Mouse (Mus musculus) left cerebral cortex, postnatal 14 days (tissue): ENCODE results near the gene Sppl2a. TPM values are rescaled to one million over a fixed set of nuclear protein-coding genes. Genes with fewer than 3 reads are reported as not detected.
A peak's percentile ranks its signal among the peaks of the same experiment; 100 is the strongest.
"Not testable (repeated sequence)": the region's sequence is repeated elsewhere in the genome, so short reads cannot be mapped to it uniquely, and the experiment has no call there.

Experiments used
- DNase-seq, 2 experiments: peaks; one replicate each; pipeline ENCODE4 v3.0.0; 2021 to 2022; ENCODE audit warnings: low spot score in 2 of 2, mixed read lengths in 1 of 2
- intact Hi-C: fragments of 180-260 bp; cut with DNase I; formaldehyde crosslinking; loops from one replicate; pipeline ENCODE4 v1.15.1; 2025
- long read RNA-seq, 2 experiments: library from polyadenylated mRNA; stranded (forward); transcript quantifications; one replicate each; pipeline ENCODE4 v2.0.0; 2021
- total RNA-seq, 2 experiments: library from RNA; stranded (reverse); gene quantifications; 2 replicates each; pipeline ENCODE4 v1.2.3; 2021

The Sppl2a gene
- 10 to 100 TPM; 28.8 to 29.9 TPM for total RNA-seq
- long read RNA-seq, experiment 1, full-length matches to known transcripts, result 3 of 5 reads
- long read RNA-seq, experiment 1, partial matches to known transcripts, result 2 of 5 reads
- long read RNA-seq, experiment 1, other reads (novel, unspliced or antisense), result 0 of 5 reads
- long read RNA-seq, experiment 2, full-length matches to known transcripts, result 2 of 5 reads
- long read RNA-seq, experiment 2, partial matches to known transcripts, result 0 of 5 reads
- long read RNA-seq, experiment 2, other reads (novel, unspliced or antisense), result 3 of 5 reads

DNA sequence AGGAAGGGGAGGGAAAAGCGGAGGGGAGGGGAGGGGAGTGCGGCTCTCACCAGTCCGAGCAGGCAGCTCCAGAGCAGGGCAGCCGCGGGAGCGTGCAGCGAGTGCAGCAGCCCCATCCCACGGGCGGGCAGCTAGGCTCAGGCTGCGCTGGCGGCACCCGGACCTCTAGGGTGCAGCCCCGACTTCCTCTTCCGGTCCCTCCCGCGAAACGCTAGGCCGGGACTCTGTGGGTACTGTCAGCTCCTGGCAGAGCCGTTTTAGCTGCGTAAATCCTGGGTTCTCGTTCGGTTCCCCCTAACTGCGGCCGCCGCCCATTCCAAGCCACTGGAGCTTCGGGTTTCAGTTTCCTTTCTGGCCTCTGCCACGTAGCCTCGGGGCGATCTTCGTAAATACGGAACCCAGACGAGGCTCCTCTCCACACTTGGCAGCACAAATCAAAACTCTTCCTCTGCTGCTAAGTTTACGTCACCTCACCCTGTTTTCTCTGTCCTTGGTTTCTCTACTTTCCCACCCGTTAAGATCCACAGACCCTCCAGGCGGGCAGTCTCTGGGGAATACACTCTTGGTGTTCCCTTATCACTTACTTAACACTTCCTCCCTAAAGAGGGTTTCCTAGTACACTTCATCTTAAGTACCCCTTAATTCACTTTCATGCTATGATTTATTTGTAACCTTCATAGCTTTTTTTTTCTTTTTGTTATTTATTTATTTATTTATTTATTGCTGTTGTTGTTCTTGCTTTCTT lies at the start of gene Sppl2a:
Sppl2a (minus strand) TSS at position 339 of the 745 bp plus-strand sequence.
- DNase-seq, result peak; percentile 85 to 91
- intact Hi-C loops, result loop anchor here (2.0 kb wide), 1 partner anchor 64 kb away; no protein-coding TSS in a partner anchor

GRCm38 (mm10) chr2:126977428-126977827 lies 44.4 kb upstream of the Sppl2a start:
- DNase-seq, result no peak
- intact Hi-C loops, result no loop called here

DNA sequence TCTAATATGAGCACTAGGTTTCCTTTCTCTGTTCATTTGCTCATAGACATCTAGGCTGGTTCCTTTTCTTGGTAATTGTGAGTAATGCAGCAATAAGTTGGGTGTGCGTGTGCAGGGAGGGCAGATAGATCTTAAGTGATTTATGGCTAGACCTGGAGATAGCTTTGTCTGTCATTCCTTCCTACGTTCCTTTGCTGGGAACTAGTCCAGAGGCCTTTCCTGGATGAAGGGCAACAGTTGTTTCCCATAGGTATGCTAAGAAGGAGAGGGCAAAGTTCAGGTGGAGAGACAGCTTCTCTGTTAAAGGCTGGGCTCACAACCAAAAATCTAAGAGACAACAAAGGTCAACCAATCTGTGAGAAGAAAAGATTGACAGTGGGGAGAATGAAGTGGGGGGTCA lies 28.7 kb upstream of the Sppl2a start:
- DNase-seq, result no peak
- intact Hi-C loops, result no loop called here

- intact Hi-C loops, result no loop called here
- DNase-seq, result no peak
Observed at GRCm38 (mm10) chr2:126955671-126956070, 22.6 kb upstream of the Sppl2a start.

DNA sequence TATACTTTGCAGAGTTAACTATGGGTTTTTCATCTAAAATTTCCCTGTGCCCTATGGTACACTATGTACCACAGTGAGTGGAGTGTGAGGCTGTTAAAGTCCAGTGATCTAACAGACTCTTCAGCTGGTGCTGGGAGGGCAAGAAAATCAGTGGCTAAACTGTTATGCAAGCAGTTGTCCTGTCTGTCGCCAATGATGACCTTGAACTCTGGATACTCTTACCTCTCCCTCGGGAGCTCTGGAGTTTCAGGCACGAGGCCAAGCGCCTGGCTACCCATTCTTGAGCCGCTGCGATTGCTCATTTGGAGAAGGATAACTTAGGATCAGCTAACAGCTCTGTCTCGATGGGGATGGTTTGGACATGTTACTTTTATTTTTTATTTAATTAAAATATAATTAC lies 18.1 kb upstream of the Sppl2a start:
- no peak for DNase-seq
- intact Hi-C loops, result no loop called here

- intact Hi-C loops, result no loop called here
Observed at GRCm38 (mm10) chr2:126950453-126950852, 17.4 kb upstream of the Sppl2a start.

DNA sequence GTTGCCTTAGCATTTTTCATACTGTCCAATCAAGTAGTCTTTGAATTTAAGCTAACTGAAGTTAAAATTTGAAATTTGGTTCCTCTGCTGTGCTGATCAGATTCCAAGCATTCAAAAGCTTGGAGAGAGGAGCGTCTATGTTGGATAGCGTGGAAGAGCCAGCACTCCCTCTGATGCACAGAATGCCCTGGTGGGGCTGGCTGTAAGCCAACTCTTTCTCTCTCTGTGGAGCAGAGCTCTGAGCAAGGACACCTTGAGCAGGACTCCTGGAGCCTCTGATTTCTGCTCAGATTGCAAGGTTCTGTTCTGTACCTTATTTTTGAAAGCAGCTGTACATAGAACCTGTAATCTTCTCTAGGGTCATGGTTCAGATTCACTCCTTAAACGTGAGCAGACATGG lies 16.8 kb upstream of the Sppl2a start:
- intact Hi-C loops, result no loop called here
- DNase-seq, result no peak

More at GRCm38 (mm10) chr2:126950453-126950852, 17.4 kb upstream of the Sppl2a start:
- no peak for DNase-seq

GRCm38 (mm10) chr2:126949297-126949696 lies 16.3 kb upstream of the Sppl2a start:
- intact Hi-C loops, DNase-seq: not testable (repeated sequence)

GRCm38 (mm10) chr2:126948231-126948630 lies 15.2 kb upstream of the Sppl2a start:
- intact Hi-C loops, result no loop called here
- no peak for DNase-seq

GRCm38 (mm10) chr2:126947646-126948045 lies 14.6 kb upstream of the Sppl2a start:
- no peak for DNase-seq
- intact Hi-C loops, result no loop called here

- intact Hi-C loops, result no loop called here
- no peak for DNase-seq
Observed at GRCm38 (mm10) chr2:126943211-126943610, 10.2 kb upstream of the Sppl2a start.

DNA sequence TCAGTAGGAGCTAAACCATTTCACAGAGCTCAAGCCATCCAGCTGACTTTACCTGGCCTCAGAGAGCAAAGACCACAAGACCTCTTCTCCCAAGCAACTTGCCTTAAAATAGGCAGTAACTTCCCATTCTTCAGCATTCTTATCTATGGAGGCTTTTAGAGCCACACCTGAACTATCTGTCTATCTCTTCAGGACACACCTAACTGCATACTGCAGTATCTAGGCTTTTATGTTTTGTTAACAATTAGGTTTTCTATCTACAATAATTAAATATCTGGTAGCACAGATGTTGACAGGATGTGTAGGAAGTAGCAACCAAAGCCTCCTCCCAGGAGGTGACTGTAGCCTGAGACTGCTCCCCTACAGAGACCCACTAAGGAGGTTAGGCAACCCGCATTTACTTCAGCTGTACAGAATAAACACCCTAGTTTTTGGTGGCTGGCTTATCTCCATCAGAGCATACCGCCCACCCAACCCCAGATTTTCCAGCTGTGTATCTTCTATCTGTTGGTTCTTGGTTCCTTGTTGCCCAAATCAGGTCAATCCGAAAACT lies 7.4 kb upstream of the Sppl2a start:
- no peak for DNase-seq
- intact Hi-C loops, result no loop called here

DNA sequence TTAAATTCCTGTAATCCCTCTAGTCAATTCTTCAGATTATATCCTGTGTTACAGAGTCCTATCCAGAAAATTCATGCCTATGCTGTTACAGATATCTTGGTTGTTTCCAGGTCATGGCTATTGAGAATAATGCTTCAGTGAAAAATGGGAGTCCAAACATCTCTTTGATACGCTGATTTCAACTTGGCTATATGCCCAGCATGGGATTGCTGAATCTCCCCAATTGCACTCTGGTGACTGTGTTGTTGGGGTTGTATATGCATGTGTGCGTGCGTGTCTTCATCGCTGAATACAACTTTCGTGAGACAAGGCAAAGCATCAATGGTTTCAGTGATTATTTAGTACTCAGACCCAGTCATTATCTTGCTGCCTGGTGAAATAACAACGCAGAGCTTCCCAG lies 5.0 kb upstream of the Sppl2a start:
- intact Hi-C loops, result no loop called here
- no peak for DNase-seq

GRCm38 (mm10) chr2:126933921-126934320 lies 886 bp upstream of the Sppl2a start:
- intact Hi-C loops, result loop anchor here (2.0 kb wide), 1 partner anchor 63 kb away; no protein-coding TSS in a partner anchor

DNA sequence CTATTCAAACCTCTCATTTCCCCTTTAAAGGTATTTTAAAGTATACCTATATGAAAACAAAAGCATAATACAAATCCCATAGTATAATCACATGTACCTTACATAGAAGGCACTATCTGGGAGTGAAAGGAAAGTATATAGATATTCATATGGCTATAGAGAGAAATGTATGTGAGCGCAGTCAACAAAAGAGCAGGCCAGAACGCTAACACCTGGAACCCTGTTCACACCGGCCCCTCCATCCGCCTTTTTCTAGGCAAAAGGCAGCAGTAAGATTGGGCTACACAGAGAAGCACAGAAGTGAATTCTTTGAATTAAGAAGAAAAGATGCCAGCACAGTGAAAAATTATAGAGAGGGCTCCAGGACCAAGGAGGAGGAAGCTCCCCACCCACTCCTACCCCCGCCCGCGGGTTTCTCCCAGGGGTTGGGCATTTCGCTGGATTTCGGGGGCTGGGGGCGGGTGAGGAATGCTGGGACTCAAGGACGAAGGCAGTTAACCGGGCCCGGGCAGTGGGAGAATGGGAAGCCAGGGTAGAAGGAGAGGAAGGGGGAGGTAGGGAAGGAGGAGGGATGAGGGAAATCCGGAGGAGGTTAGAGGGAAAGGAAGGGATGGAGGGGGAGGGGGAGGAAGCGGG lies 656 bp downstream of the Sppl2a start:
- no peak for DNase-seq
- intact Hi-C loops, result loop anchor here (2.0 kb wide), 1 partner anchor 64 kb away; no protein-coding TSS in a partner anchor

More at GRCm38 (mm10) chr2:126933921-126934320, 886 bp upstream of the Sppl2a start:
- no peak for DNase-seq

DNA sequence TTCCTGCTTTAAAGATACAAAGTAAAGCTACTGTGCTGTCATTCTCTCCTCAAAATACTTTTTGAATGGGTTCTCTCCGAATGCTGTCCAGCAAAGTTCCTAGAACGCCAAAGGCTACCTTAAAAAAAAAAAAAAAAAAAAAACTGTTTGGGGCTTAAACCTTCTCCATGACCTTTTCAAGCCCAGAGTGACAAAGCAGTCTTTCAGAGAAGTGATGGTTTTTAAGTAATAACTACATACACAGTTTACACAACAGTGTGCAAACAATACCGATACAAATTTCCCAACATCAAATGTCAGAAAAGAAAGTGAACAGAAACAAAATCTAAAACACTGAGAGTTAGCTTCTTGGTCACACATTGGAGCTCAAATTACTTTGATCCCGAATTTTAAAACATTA lies 1.3 kb downstream of the Sppl2a start:
- intact Hi-C loops, result loop anchor here (2.0 kb wide), 1 partner anchor 65 kb away; no protein-coding TSS in a partner anchor

DNA sequence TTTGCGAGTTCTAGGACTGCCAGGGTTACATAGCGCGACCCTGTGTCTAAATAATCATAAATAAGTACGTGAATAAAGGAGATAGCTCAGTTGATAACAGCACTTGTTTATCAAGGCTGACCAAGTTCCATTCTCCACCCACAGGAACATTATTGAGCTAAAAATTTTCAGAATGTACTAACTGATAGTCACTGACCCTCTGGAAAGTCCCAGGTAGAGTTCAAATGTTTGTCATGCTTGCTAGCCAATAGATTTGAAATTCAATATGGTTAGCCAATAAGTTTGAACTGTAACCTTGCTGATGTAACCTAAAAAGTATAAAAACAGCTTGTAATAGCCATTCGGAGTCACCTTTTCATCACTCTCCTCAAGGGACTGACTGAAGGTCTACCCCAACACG lies 4.4 kb downstream of the Sppl2a start:
- intact Hi-C loops, result no loop called here
- DNase-seq, result no peak

More for the DNA sequence above, 1.3 kb downstream of the Sppl2a start:
- DNase-seq, result no peak

DNA sequence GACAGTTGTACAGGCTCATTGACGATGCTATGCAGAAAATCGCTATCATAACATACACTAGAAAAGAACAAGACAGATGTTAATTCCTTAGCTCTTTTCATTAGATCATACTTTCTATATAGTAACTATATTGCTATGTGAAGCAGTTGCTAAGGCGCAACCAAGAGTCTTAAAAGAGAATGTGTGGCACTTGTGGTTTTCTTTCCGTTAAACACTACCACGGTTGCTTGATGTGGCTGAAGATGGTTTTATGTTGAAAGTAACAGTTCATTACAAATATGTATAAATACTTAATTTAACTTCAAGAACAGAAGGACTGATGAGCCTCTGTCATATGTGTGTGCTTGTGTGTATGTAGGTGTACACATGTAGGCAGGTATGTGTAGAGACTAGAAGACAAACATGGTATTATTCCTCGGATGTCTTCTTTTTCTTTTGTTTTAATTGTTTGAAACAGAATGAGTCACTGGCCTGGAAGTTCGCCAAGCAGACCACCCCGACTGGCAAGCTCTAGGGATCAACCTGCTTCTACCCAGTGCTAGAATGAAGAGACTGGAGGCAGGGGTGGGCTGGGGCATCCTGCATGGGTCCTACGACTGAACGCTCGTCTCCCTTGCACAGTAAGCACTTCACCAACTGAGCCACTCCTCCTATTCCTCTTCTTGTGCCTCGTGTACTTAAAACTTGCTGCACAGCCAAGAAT lies 12.5 kb downstream of the Sppl2a start:
- intact Hi-C loops, result no loop called here

DNA sequence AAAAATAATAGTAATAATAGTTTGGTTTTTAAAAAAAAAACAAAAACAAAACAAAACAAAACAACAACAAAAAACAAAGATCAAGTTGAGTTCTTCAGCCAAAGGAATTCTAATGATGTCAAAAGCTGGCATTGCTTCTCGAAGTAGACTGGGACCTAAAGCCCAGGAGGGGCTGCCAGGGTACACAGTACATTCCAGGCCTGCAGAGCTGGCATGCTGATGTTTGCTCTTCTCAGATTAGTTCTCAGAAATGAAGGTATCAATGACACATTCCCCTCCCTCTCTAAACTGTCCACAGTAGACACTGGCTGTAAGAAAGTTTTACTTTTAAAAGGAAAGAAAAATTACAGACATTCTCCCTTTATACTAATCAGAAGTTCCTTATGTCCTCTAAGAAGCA lies 16.8 kb downstream of the Sppl2a start:
- no peak for DNase-seq
- intact Hi-C loops, result loop anchor here (10.0 kb wide), 1 partner anchor 319 kb away; no protein-coding TSS in a partner anchor

More for the DNA sequence above, 12.5 kb downstream of the Sppl2a start:
- no peak for DNase-seq
